Mouse (Mus musculus) lung, embryonic 15.5 days (tissue): ENCODE data around the gene Gfi1. TPM values are rescaled to one million over a fixed set of nuclear protein-coding genes. Genes with fewer than 3 reads are reported as not detected.
A peak's percentile ranks its signal among the peaks of the same experiment; 100 is the strongest.

Experiments
- ATAC-seq: fragments of 200-750 bp; cut with Nextera tagmentation; 2 replicates; pipeline ENCODE4 v1.8.0; 2017; ENCODE audit warnings: moderate number of reproducible peaks, borderline replicate concordance; ENCODE audit not compliant: low FRiP score, low TSS enrichment; ENCODE audit errors: extremely low read depth
- H3K27ac ChIP-seq: fragments of 300-500 bp; sonication (generic); 2 replicates; pipeline ENCODE4 v1.5.1; 2015; ENCODE audit warnings: moderate library complexity, mild to moderate bottlenecking, inconsistent platforms
- H3K27me3 ChIP-seq: fragments of 300-500 bp; sonication (generic); 2 replicates; pipeline ENCODE4 v1.6.1; 2015; ENCODE audit warnings: inconsistent platforms
- H3K36me3 ChIP-seq: fragments of 300-500 bp; sonication (generic); 2 replicates; pipeline ENCODE4 v1.6.1; 2015; ENCODE audit warnings: inconsistent platforms
- H3K4me1 ChIP-seq: fragments of 300-500 bp; sonication (generic); 2 replicates; pipeline ENCODE4 v1.6.1; 2015; ENCODE audit warnings: inconsistent platforms
- H3K4me2 ChIP-seq: fragments of 300-500 bp; sonication (generic); 2 replicates; pipeline ENCODE4 v1.6.1; 2015; ENCODE audit warnings: inconsistent platforms, mild to moderate bottlenecking, moderate library complexity
- H3K4me3 ChIP-seq: fragments of 300-500 bp; sonication (generic); 2 replicates; pipeline ENCODE4 v1.5.1; 2015; ENCODE audit warnings: mild to moderate bottlenecking, inconsistent platforms
- H3K9ac ChIP-seq: fragments of 300-500 bp; sonication (generic); 2 replicates; pipeline ENCODE4 v1.6.1; 2015; ENCODE audit warnings: inconsistent platforms
- H3K9me3 ChIP-seq: fragments of 300-500 bp; sonication (generic); 2 replicates; pipeline ENCODE4 v1.6.1; 2016; ENCODE audit warnings: inconsistent platforms
- WGBS: fragments of 180-500 bp; shearing (Covaris S2); methylation state at CpG from one replicate; pipeline ENCODE4 v1.1.7; 2015; 5-methylcytosine and 5-hydroxymethylcytosine counted together
- polyA plus RNA-seq: library from polyadenylated mRNA; unstranded; fragments of >200 nt; fragmentation: Nextera tagmentation; extraction: Ambion mirVana; gene quantifications from 2 replicates; pipeline ENCODE4 v1.2.1, GENCODE M21; 2015

The Gfi1 gene
- polyA plus RNA-seq, 1 experiment from 2014 or later, result 0.86 TPM

- Histone ChIP-seq H3K4me2 (no peak overlapping the region), H3K36me3 (no peaks in the 10 kb centered on the region), H3K27ac (no peak overlapping the region), H3K9me3 (no peaks in the 10 kb centered on the region), H3K4me3 (no peak overlapping the region), H3K9ac (no peak overlapping the region), H3K27me3 (no peaks in the 10 kb centered on the region), H3K4me1 (no peaks in the 10 kb centered on the region)
- 69% methylated on average over 8 of the region's 8 CpGs for WGBS
- no peak for ATAC-seq
Measured at GRCm38 (mm10) chr5:107698888-107699287, 26.9 kb downstream of the Gfi1 start.

GRCm38 (mm10) chr5:107695019-107695418 is 30.8 kb downstream of the Gfi1 start:
- WGBS, result 95% methylated on average over 2 of the region's 3 CpGs

GRCm38 (mm10) chr5:107688499-107688866 is 37.4 kb downstream of the Gfi1 start:
- H3K9ac ChIP-seq, result peak overlapping the region; percentile 11
- H3K27me3 ChIP-seq, result no peaks in the 10 kb centered on the region; the same call in 1 of the 2 replicates
- ATAC-seq, result peak; percentile 58; the same call in 1 of the 2 replicates

More at GRCm38 (mm10) chr5:107695019-107695418, 30.8 kb downstream of the Gfi1 start:
- Histone ChIP-seq H3K4me1 (no peaks in the 10 kb centered on the region), H3K4me3 (no peak overlapping the region), H3K27ac (no peak overlapping the region), H3K9me3 (no peaks in the 10 kb centered on the region), H3K9ac (no peak overlapping the region), H3K4me2 (no peak overlapping the region), H3K27me3 (no peaks in the 10 kb centered on the region; the same call in 1 of the 2 replicates), H3K36me3 (no peaks in the 10 kb centered on the region)
- ATAC-seq, result no peak

GRCm38 (mm10) chr5:107687592-107688498 is 38.0 kb downstream of the Gfi1 start:
- Histone ChIP-seq H3K27me3 (no peaks in the 10 kb centered on the region; the same call in 1 of the 2 replicates), H3K9ac (peak overlapping the region; percentile 11), H3K27ac (peak overlapping the region; percentile 56), H3K4me2 (peak overlapping the region; percentile 82), H3K4me3 (peak overlapping the region; percentile 50), H3K9me3 (no peaks in the 10 kb centered on the region), H3K4me1 (peaks cover 9% of the 10 kb centered on the region), H3K36me3 (no peaks in the 10 kb centered on the region)
- ATAC-seq, result peak; percentile 92
- 12% methylated on average over 46 of the region's 46 CpGs for WGBS

More at GRCm38 (mm10) chr5:107688499-107688866, 37.4 kb downstream of the Gfi1 start:
- peaks cover 9% of the 10 kb centered on the region for H3K4me1 ChIP-seq
- no peaks in the 10 kb centered on the region for H3K36me3 ChIP-seq
- peak overlapping the region; percentile 56; the same call in 1 of the 2 replicates for H3K27ac ChIP-seq
- H3K9me3 ChIP-seq, result no peaks in the 10 kb centered on the region
- H3K4me3 ChIP-seq, result peak overlapping the region; percentile 50
- H3K4me2 ChIP-seq, result peak overlapping the region; percentile 82
- 15% methylated on average over 9 of the region's 9 CpGs for WGBS

- ATAC-seq, result no peak
- Histone ChIP-seq H3K36me3 (no peaks in the 10 kb centered on the region), H3K27ac (no peak overlapping the region), H3K4me1 (peaks cover 9% of the 10 kb centered on the region), H3K4me3 (no peak overlapping the region), H3K9ac (no peak overlapping the region), H3K9me3 (no peaks in the 10 kb centered on the region), H3K4me2 (no peak overlapping the region), H3K27me3 (no peaks in the 10 kb centered on the region)
- WGBS, result 92% methylated on average over 5 of the region's 5 CpGs
Measured at GRCm38 (mm10) chr5:107687161-107687560, 38.7 kb downstream of the Gfi1 start.

- 73% methylated on average over 2 of the region's 2 CpGs for WGBS
- Histone ChIP-seq H3K4me2 (no peak overlapping the region), H3K36me3 (no peaks in the 10 kb centered on the region), H3K9ac (no peak overlapping the region), H3K27me3 (no peaks in the 10 kb centered on the region), H3K4me1 (peaks cover 9% of the 10 kb centered on the region), H3K27ac (no peak overlapping the region), H3K9me3 (no peaks in the 10 kb centered on the region), H3K4me3 (no peak overlapping the region)
- no peak for ATAC-seq
Measured at GRCm38 (mm10) chr5:107684380-107684779, 41.5 kb downstream of the Gfi1 start.

GRCm38 (mm10) chr5:107681300-107681699 is 44.5 kb downstream of the Gfi1 start:
- H3K9me3 ChIP-seq, result no peaks in the 10 kb centered on the region
- WGBS, result 66% methylated on average over 5 of the region's 5 CpGs
- no peak overlapping the region for H3K4me3 ChIP-seq
- ATAC-seq, result no peak
- H3K27ac ChIP-seq, result no peak overlapping the region
- H3K36me3 ChIP-seq, result no peaks in the 10 kb centered on the region
- no peak overlapping the region for H3K4me2 ChIP-seq
- H3K27me3 ChIP-seq, result no peaks in the 10 kb centered on the region
- H3K9ac ChIP-seq, result no peak overlapping the region
- H3K4me1 ChIP-seq, result no peaks in the 10 kb centered on the region

- 53% methylated on average over 5 of the region's 5 CpGs for WGBS
- Histone ChIP-seq H3K4me2 (no peak overlapping the region), H3K4me1 (no peaks in the 10 kb centered on the region), H3K27me3 (no peaks in the 10 kb centered on the region), H3K36me3 (no peaks in the 10 kb centered on the region), H3K9ac (no peak overlapping the region), H3K27ac (no peak overlapping the region), H3K4me3 (no peak overlapping the region), H3K9me3 (no peaks in the 10 kb centered on the region)
- no peak for ATAC-seq
Measured at GRCm38 (mm10) chr5:107678392-107678791, 47.4 kb downstream of the Gfi1 start.

Other genes with a start within 250 kb of the Gfi1 start
- gene Gm42669, start 218.4 kb downstream of the Gfi1 start, polyA plus RNA-seq, result 0.30 and 0.36 TPM in 2 replicates
- gene 1700028K03Rik, start 191.3 kb downstream of the Gfi1 start, polyA plus RNA-seq, result 0.05 TPM in 2 replicates
- gene Rpap2, start 128.7 kb downstream of the Gfi1 start, polyA plus RNA-seq, result 14.4 and 14.7 TPM in 2 replicates
- gene Glmn, start 128.1 kb downstream of the Gfi1 start, polyA plus RNA-seq, result 23.4 and 24.6 TPM in 2 replicates
- 0.17 and 0.28 TPM in 2 replicates for gene Ube2d2b, start 104.1 kb upstream of the Gfi1 start, polyA plus RNA-seq
- 64.5 and 67.3 TPM in 2 replicates for gene Evi5, start 149.1 kb upstream of the Gfi1 start, polyA plus RNA-seq
- 64.3 and 67.6 TPM in 2 replicates for gene Rpl5, start 174.5 kb upstream of the Gfi1 start, polyA plus RNA-seq